Mouse (Mus musculus): ENCODE measurements around the gene Clec2d.

- TF ChIP-seq POLR2A (IDR thresholded peaks at IDR 0.05; ENCODE audit: borderline replicate concordance, extremely low read depth, insufficient read depth, insufficient read length, poor library complexity, severe bottlenecking) (no peak), CTCF (IDR thresholded peaks at IDR 0.05; ENCODE audit: borderline replicate concordance, extremely low read depth, insufficient read depth, insufficient read length) (no peak)
These were observed 9.5 kb upstream of the Clec2d start for GRCm38 (mm10) chr6:129170925-129171324.
